Mouse (Mus musculus) neural tube, embryonic 14.5 days (tissue): ENCODE results near the gene Stam2. TPM values are rescaled to one million over a fixed set of nuclear protein-coding genes. Genes with fewer than 3 reads are reported as not detected.

ENCODE experiments used
- ATAC-seq: fragments of 200-750 bp; cut with Nextera tagmentation; 2 replicates; pipeline ENCODE4 v1.8.0; 2017; ENCODE audit warnings: low read depth, mild to moderate bottlenecking, moderate TSS enrichment, moderate library complexity
- H3K27ac ChIP-seq: fragments of 300-500 bp; sonication (generic); 2 replicates; pipeline ENCODE4 v1.5.1; 2014; ENCODE audit warnings: low read depth, mild to moderate bottlenecking, control low read depth, low read length, moderate library complexity, mixed read lengths
- H3K27me3 ChIP-seq: fragments of 300-500 bp; sonication (generic); 2 replicates; pipeline ENCODE4 v1.6.1; 2014; ENCODE audit warnings: low read length; ENCODE audit not compliant: control insufficient read depth, insufficient read depth
- H3K36me3 ChIP-seq: fragments of 300-500 bp; sonication (generic); 2 replicates; pipeline ENCODE4 v1.6.1; 2014; ENCODE audit warnings: low read length, mixed read lengths; ENCODE audit not compliant: control insufficient read depth, insufficient read depth
- H3K4me1 ChIP-seq: fragments of 300-500 bp; sonication (generic); 2 replicates; pipeline ENCODE4 v1.6.1; 2014; ENCODE audit warnings: low read length; ENCODE audit not compliant: control insufficient read depth, insufficient read depth
- H3K4me2 ChIP-seq: fragments of 300-500 bp; sonication (generic); 2 replicates; pipeline ENCODE4 v1.6.1; 2014; ENCODE audit warnings: mild to moderate bottlenecking, low read depth, low read length, control low read depth
- H3K4me3 ChIP-seq: fragments of 300-500 bp; sonication (generic); 2 replicates; pipeline ENCODE4 v1.5.1; 2014; ENCODE audit warnings: low read depth, low read length, control low read depth, mixed read lengths
- H3K9ac ChIP-seq: fragments of 300-500 bp; sonication (generic); replicated peaks from 2 replicates; pipeline ENCODE4 v1.6.1; 2014; ENCODE audit warnings: low read depth, mild to moderate bottlenecking, control low read depth, low read length, mixed read lengths
- H3K9me3 ChIP-seq: fragments of 300-500 bp; sonication (generic); 2 replicates; pipeline ENCODE4 v1.6.1; 2016; ENCODE audit warnings: low read length; ENCODE audit not compliant: control insufficient read depth
- WGBS: fragments of 180-500 bp; shearing (Covaris S2); extraction: QIAGEN DNeasy Blood & Tissue Kit; methylation state at CpG from one replicate; pipeline ENCODE4 v1.1.7; 2014; 5-methylcytosine and 5-hydroxymethylcytosine counted together
- polyA plus RNA-seq: library from polyadenylated mRNA; unstranded; fragments of >200 nt; fragmentation: Nextera tagmentation; extraction: Ambion mirVana; gene quantifications from 2 replicates; pipeline ENCODE4 v1.2.1, GENCODE M21; 2014

The Stam2 gene
- polyA plus RNA-seq, 1 experiment from 2014 or later = 43.5 TPM

GRCm38 (mm10) chr2:52710804-52711203, 31.3 kb downstream of the Stam2 start:
- WGBS = 85% methylated on average over 2 of the region's 2 CpGs
- no peak for ATAC-seq
- Histone ChIP-seq H3K4me1 (no peaks in the 10 kb centered on the region), H3K4me2 (no peak overlapping the region), H3K9ac (no peak overlapping the region), H3K9me3 (no peaks in the 10 kb centered on the region), H3K36me3 (peaks cover 16% of the 10 kb centered on the region; the same call in 1 of the 2 replicates), H3K27ac (no peak overlapping the region), H3K27me3 (no peaks in the 10 kb centered on the region), H3K4me3 (no peak overlapping the region)

GRCm38 (mm10) chr2:52709417-52709816, 32.7 kb downstream of the Stam2 start:
- no peak overlapping the region for H3K4me3 ChIP-seq
- H3K27me3 ChIP-seq = no peaks in the 10 kb centered on the region
- no peaks in the 10 kb centered on the region for H3K4me1 ChIP-seq
- WGBS = 94% methylated on average over 5 of the region's 5 CpGs
- H3K27ac ChIP-seq = no peak overlapping the region
- no peak overlapping the region for H3K9ac ChIP-seq
- H3K4me2 ChIP-seq = no peak overlapping the region
- no peak for ATAC-seq
- H3K9me3 ChIP-seq = no peaks in the 10 kb centered on the region
- H3K36me3 ChIP-seq = peaks cover 14% of the 10 kb centered on the region; the same call in 1 of the 2 replicates

- H3K4me2 ChIP-seq = no peak overlapping the region
- no peaks in the 10 kb centered on the region for H3K9me3 ChIP-seq
- H3K4me3 ChIP-seq = no peak overlapping the region
- H3K9ac ChIP-seq = no peak overlapping the region
- WGBS = 83% methylated on average over 11 of the region's 11 CpGs
- ATAC-seq = no peak
- H3K36me3 ChIP-seq = peaks cover 3% of the 10 kb centered on the region; the same call in 1 of the 2 replicates
- no peaks in the 10 kb centered on the region for H3K4me1 ChIP-seq
- H3K27ac ChIP-seq = no peak overlapping the region
- H3K27me3 ChIP-seq = no peaks in the 10 kb centered on the region
Observed at GRCm38 (mm10) chr2:52701368-52702036, 40.6 kb downstream of the Stam2 start.

- no peak for ATAC-seq
- no peak overlapping the region for H3K27ac ChIP-seq
- H3K36me3 ChIP-seq = peaks cover 3% of the 10 kb centered on the region; the same call in 1 of the 2 replicates
- H3K9me3 ChIP-seq = no peaks in the 10 kb centered on the region
- no peak overlapping the region for H3K4me2 ChIP-seq
- 33% methylated on average over 5 of the region's 5 CpGs for WGBS
- H3K4me1 ChIP-seq = no peaks in the 10 kb centered on the region
- no peak overlapping the region for H3K9ac ChIP-seq
- no peak overlapping the region for H3K4me3 ChIP-seq
- H3K27me3 ChIP-seq = no peaks in the 10 kb centered on the region
Observed at GRCm38 (mm10) chr2:52700352-52700751, 41.7 kb downstream of the Stam2 start.

- no peaks in the 10 kb centered on the region for H3K9me3 ChIP-seq
- H3K4me3 ChIP-seq = no peak overlapping the region
- no peak overlapping the region for H3K4me2 ChIP-seq
- 92% methylated on average over 6 of the region's 6 CpGs for whole genome bisulfite sequencing
- H3K9ac ChIP-seq = no peak overlapping the region
- H3K27me3 ChIP-seq = no peaks in the 10 kb centered on the region
- ATAC-seq = no peak
- no peak overlapping the region for H3K27ac ChIP-seq
- H3K36me3 ChIP-seq = no peaks in the 10 kb centered on the region
- H3K4me1 ChIP-seq = no peaks in the 10 kb centered on the region
Observed at GRCm38 (mm10) chr2:52694604-52695003, 47.5 kb downstream of the Stam2 start.

GRCm38 (mm10) chr2:52691745-52692144, 50.3 kb downstream of the Stam2 start:
- Histone ChIP-seq H3K4me1 (no peaks in the 10 kb centered on the region), H3K27me3 (no peaks in the 10 kb centered on the region), H3K4me2 (no peak overlapping the region), H3K9ac (no peak overlapping the region), H3K9me3 (no peaks in the 10 kb centered on the region), H3K4me3 (no peak overlapping the region), H3K27ac (no peak overlapping the region), H3K36me3 (no peaks in the 10 kb centered on the region)
- WGBS = 71% methylated on average over 4 of the region's 4 CpGs
- ATAC-seq = no peak

GRCm38 (mm10) chr2:52686601-52687000, 55.5 kb downstream of the Stam2 start:
- Histone ChIP-seq H3K9me3 (no peaks in the 10 kb centered on the region), H3K4me3 (no peak overlapping the region), H3K4me2 (no peak overlapping the region), H3K36me3 (no peaks in the 10 kb centered on the region), H3K4me1 (no peaks in the 10 kb centered on the region), H3K9ac (no peak overlapping the region), H3K27me3 (no peaks in the 10 kb centered on the region), H3K27ac (no peak overlapping the region)
- WGBS = 86% methylated on average over 6 of the region's 6 CpGs
- no peak for ATAC-seq

GRCm38 (mm10) chr2:52677589-52677988, 64.5 kb downstream of the Stam2 start:
- H3K4me2 ChIP-seq = no peak overlapping the region
- no peak overlapping the region for H3K4me3 ChIP-seq
- no peaks in the 10 kb centered on the region for H3K9me3 ChIP-seq
- H3K9ac ChIP-seq = no peak overlapping the region
- 64% methylated on average over 4 of the region's 4 CpGs for WGBS
- no peaks in the 10 kb centered on the region for H3K36me3 ChIP-seq
- peaks cover 3% of the 10 kb centered on the region; the same call in 1 of the 2 replicates for H3K4me1 ChIP-seq
- H3K27me3 ChIP-seq = peaks cover 18% of the 10 kb centered on the region; the same call in 1 of the 2 replicates
- H3K27ac ChIP-seq = no peak overlapping the region
- no peak for ATAC-seq

GRCm38 (mm10) chr2:52676913-52677303, 65.2 kb downstream of the Stam2 start:
- peaks cover 3% of the 10 kb centered on the region; the same call in 1 of the 2 replicates for H3K4me1 ChIP-seq
- peak overlapping the region; percentile 91 for H3K4me2 ChIP-seq
- no peaks in the 10 kb centered on the region for H3K36me3 ChIP-seq
- no peak overlapping the region for H3K27ac ChIP-seq
- peak overlapping the region; percentile 66; the same call in 1 of the 2 replicates for H3K4me3 ChIP-seq
- no peaks in the 10 kb centered on the region for H3K9me3 ChIP-seq
- ATAC-seq = peak; percentile 15; the same call in 1 of the 2 replicates
- WGBS = 13% methylated on average over 6 of the region's 6 CpGs
- H3K27me3 ChIP-seq = peaks cover 18% of the 10 kb centered on the region; the same call in 1 of the 2 replicates
- H3K9ac ChIP-seq = no peak overlapping the region
